Mouse (Mus musculus): ENCODE results near the gene Grm2.

Grm2 gene

DNA sequence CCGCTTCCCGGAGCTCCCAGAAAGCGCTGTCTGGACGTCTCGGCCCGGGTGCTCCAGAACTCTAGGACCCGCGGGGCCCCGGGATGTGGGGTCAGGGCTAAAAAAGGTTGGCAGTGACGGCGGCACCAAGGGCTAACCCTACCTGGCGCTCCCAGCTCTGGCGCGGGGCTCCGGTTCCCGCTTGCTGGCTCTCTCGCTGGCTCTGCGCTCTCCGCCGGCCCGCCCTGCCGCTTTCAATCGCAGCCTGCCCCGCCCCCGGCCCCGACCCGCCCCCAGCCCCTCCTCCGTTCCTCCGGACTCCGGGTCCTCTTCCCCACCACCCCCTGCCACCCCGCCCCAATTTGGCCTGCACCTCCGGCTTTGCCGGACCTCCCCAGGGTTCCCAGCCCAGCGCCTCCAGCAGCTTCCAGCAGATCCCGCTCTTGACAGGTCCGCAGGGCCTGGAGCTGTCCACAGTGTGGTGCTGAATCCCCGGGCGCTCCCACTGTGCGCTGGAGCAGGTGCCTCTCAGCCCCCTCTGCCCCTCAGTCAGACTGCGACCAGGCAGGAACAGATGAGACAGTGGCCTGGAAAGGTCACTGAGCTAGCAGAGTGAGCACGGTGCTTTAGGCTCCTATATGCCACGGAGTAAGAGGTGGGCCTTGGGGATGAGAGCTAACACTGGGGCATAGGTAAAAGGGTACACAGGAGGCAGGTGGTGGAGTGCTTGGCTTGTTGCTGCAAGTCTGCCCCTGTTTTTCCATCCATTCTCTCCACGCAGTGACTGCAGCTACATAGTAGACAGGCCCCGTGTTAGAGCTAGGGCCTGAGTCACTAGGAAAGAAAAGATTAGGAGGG is at the start of gene Grm2:
Grm2 (minus strand) TSS at position 199 of the 837 bp plus-strand sequence.
- peak; percentile 39 for DNase-seq (ENCODE audit: low spot score)

DNA sequence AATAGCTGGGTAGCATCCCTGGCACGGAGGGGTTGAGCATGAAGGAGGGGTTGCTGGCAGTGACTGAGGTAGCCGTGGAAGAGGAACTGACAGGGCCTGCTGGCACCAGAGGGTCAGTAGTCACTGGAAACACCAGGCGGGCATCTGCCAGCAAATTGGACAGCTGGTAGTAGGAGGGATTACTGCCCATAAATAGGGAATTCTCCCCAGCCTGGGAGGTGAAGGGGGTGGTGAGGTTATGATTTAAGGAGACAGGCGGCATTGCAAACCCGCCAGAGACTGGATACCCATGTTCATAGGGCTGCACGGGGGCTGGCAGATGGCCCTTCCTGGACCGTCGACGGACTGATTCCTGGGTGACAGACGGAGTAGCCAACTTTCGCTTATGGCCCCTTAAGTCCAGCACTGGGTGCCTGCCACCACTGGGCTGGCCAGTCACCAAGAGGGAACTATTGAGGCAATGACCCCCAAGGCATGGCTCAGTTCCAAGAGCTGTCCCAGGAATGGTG is 37.1 kb upstream of the Grm2 start:
- no peak for DNase-seq (ENCODE audit: low spot score)

- DNase-seq (ENCODE audit: low spot score): no peak
Measured at GRCm38 (mm10) chr9:106688834-106689233, 33.0 kb upstream of the Grm2 start.

- DNase-seq (ENCODE audit: low spot score): no peak
Measured at GRCm38 (mm10) chr9:106686983-106687650, 31.2 kb upstream of the Grm2 start.

GRCm38 (mm10) chr9:106685249-106686101 is 29.6 kb upstream of the Grm2 start, which contains the start of gene Tex264:
Tex264 (minus strand) TSS chr9:106685927.
- DNase-seq (ENCODE audit: low spot score): peak; percentile 43

DNA sequence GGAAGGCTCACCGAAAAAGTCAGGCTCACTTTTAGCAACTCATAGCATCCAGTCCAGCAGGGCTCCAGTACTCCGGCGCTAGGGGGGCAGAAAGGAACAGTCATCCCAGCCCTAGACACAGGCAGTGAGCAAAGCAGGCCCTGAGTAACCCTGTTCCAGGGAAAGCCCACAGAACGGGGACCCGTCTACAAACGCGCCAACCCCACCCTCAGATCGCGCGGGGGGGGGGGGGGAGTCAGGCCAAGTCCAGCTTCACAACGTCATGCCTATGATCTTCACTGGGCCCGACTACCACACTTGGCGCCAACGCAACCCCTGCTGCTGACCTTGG is 29.0 kb upstream of the Grm2 start:
- no peak for DNase-seq (ENCODE audit: low spot score)

DNA sequence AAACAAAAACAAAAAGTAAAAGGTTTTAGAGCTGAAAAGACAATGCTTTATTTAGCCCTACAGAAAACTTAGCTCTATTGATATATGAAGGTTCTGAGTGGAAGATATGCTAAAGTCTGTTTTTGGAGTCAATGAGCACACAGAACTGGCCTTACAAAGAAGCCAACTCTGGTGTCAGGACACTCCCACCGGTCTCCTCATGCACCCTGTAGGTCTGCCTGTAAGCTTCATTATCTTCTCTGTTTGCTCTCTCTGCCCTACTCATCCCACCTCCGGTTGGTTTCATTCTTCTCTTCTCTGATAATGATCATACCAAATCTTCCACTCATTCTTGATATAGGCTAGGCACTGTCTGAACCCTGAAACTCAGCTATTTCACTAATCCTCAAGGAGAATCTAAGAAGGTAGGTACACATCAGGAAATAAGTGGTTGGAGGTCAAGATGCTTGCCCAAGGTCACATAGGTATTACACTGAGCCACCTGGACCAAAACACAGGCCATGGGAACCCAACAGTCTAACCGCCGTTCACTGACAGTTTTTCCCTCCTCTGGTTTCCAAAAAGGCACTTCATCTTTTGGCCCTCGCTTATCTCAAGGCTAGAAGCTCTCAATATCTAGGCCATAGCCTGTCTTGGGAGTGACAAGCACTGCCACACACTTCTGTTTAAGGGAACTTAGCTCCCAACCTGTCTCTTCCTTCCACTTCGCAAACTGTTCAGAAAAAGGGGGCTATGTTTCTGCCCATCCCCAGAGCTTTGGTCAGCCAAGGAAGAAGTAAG is 28.4 kb upstream of the Grm2 start:
- DNase-seq (ENCODE audit: low spot score): no peak

DNA sequence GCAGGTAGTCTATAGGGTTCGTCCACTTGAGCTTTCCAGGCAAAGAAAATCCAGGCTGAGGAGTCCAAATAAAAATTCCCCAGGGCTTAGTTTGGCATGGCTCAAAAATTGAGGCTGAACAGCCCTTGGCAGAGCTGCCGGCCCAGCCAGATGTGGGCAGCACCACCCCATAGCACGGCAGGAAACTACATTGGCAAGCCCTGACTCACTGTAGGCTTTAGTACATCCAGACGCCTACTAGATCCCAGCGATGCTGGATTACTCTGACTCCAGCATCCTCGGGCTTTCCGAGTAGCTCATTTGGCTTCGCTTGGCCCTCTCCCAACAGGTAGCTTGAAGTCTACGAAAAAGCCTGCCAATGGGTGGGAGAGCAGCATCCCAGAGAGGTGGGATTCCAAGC is 25.1 kb upstream of the Grm2 start:
- no peak for DNase-seq (ENCODE audit: low spot score)

- no peak for DNase-seq (ENCODE audit: low spot score)
Measured at GRCm38 (mm10) chr9:106678242-106678641, 22.4 kb upstream of the Grm2 start.

- no peak for DNase-seq (ENCODE audit: low spot score)
Measured at GRCm38 (mm10) chr9:106677702-106678101, 21.8 kb upstream of the Grm2 start.

DNA sequence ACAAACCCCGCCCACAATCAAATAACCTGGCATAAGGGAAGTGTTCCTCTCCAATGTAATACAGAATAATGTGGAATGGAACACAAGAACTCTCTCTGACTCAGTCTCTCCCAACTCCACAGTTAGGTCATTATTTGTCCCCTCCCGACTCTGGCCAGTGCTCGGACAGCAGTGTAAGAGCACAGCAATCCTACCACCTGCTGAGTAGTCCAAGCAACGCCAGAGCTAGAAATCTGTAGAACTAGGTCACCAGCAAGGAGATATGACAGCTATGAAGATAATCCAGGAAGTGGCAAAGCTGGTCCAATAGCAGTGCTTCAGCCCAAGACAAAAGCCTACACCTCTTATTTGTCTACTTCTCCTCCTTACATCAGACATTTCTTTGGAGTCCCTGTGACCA is 20.7 kb upstream of the Grm2 start:
- no peak for DNase-seq (ENCODE audit: low spot score)

DNA sequence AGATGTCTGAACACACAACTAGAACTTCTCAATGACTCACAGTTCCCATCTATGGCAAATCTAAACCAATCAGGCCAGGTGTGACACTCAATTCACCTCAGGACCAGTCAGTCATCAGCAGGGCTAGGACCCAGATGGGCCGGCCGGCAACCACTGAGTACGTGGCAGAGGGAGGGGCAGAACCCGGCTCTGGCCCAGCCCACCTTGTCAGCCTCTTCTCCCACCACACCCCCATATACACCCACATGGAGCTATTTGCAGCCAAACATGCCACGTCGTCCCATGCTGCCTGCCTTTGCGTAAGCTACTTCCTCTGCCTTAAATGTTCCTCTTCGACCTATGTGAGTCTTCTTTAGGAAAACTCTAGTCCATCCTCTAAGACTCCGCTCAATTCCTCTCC is 20.1 kb upstream of the Grm2 start:
- DNase-seq (ENCODE audit: low spot score): no peak

GRCm38 (mm10) chr9:106675480-106675879 is 19.6 kb upstream of the Grm2 start:
- DNase-seq (ENCODE audit: low spot score): no peak

GRCm38 (mm10) chr9:106673860-106674259 is 18.0 kb upstream of the Grm2 start:
- no peak for DNase-seq (ENCODE audit: low spot score)

DNA sequence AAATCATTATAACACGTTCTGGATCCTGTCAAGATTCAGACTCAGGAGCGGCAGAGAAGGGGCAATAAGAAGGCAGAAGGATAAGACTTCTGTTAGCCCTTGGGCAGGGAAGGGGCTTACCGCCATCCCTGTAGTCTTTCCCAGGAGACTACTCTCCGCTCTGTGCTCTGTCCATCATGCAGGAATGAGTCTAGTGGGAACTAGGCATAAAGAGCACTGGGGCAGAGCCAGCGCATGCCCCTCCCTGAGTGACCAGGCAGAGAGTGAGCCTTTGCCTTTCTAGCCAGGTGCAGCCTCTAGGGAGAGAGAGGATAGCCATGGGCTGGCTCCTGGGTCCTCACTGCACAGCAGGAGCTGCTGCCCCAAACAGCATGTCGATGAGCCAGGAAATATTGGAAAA is 9.0 kb upstream of the Grm2 start:
- no peak for DNase-seq (ENCODE audit: low spot score)

DNA sequence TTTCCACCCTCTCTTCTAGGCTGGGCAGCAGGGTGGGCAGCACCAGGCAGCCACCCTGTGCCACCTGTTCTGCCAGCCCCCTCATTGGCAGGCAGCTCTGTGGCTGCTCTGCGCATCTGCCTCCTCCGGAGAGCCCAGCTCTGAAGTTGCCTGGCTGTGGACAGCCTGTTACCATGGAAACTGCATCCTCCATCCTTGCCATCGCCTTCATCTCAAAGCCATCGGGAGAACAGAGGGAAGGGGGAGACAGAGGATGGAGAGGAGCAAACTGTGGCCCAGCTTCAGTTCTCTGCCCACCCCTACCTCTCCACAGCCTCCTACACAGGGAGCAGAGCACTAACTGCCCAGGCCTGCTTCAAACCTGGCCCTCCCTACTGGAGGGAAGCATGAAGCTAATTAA is 8.6 kb upstream of the Grm2 start:
- DNase-seq (ENCODE audit: low spot score): no peak

GRCm38 (mm10) chr9:106663200-106663599 is 7.3 kb upstream of the Grm2 start:
- DNase-seq (ENCODE audit: low spot score): no peak

DNA sequence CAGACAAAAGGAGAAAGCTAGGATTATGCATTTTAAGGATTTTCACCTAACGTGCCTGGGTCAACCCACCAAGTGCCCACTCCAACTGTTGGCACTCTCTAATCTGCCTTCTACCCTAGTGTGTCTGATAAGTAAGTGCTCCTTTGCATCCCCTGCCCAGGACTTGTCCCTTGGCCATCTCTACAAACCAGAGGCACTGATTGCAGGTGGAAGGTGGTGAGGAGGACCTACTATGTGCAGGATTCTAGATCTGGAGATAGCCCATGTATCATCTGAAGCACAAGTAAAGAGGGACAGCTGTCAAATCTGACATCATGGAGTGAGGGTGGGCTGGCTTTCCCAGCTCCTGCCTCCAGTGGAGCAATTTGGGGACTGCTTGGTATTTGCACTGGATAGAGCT is 4.1 kb upstream of the Grm2 start:
- DNase-seq (ENCODE audit: low spot score): no peak

GRCm38 (mm10) chr9:106659441-106659840 is 3.6 kb upstream of the Grm2 start:
- no peak for DNase-seq (ENCODE audit: low spot score)

- no peak for DNase-seq (ENCODE audit: low spot score)
Measured at GRCm38 (mm10) chr9:106657592-106657991, 1.7 kb upstream of the Grm2 start.

- no peak for DNase-seq (ENCODE audit: low spot score)
Measured at GRCm38 (mm10) chr9:106656820-106657219, 938 bp upstream of the Grm2 start.

GRCm38 (mm10) chr9:106652720-106653119 is 3.2 kb downstream of the Grm2 start:
- DNase-seq (ENCODE audit: low spot score): no peak
